Mouse (Mus musculus): Measurements from ENCODE around the gene 1810062G17Rik.

GRCm38 (mm10) chr3:36481776-36482193 is 6.0 kb downstream of the 1810062G17Rik start:
- TF ChIP-seq TAL1 (IDR thresholded peaks at IDR 0.05; ENCODE audit: low read length): no peak
- TF ChIP-seq GATA1 (IDR thresholded peaks at IDR 0.05; ENCODE audit: low read length): no peak

All from erythroblast, embryonic 14.5 days (primary cell).